Mouse (Mus musculus): Measurements from ENCODE around the gene Nek7. TPM values are rescaled to one million over a fixed set of nuclear protein-coding genes. Genes with fewer than 3 reads are reported as not detected.

Gene Nek7
- 6.5 TPM for polyA plus RNA-seq (2015; fragmentation: Illumina TruSeq; extraction: RNeasy Lipid Tissue Mini Kit (QIAGEN cat#74804); ENCODE audit: insufficient read depth, low read depth, low replicate concordance)

GRCm38 (mm10) chr1:138619996-138620461 lies at the start of gene Nek7:
Gene Nek7, minus strand, starts transcription at chr1:138620141.

Other genes with a start within 250 kb of the Nek7 start
- not detected for gene Lhx9, start 228.4 kb upstream of the Nek7 start, polyA plus RNA-seq (2015; fragmentation: Illumina TruSeq; extraction: RNeasy Lipid Tissue Mini Kit (QIAGEN cat#74804); ENCODE audit: insufficient read depth, low read depth, low replicate concordance)
- gene 2310009B15Rik, start 236.7 kb upstream of the Nek7 start, polyA plus RNA-seq (2015; fragmentation: Illumina TruSeq; extraction: RNeasy Lipid Tissue Mini Kit (QIAGEN cat#74804); ENCODE audit: insufficient read depth, low read depth, low replicate concordance), result 5.4 TPM